Mouse (Mus musculus) liver, embryonic 14.5 days (tissue): ENCODE data around the gene Tmem54.

Experiments
- CTCF ChIP-seq: IDR thresholded peaks from 2 replicates; pipeline ENCODE4 v1.5.1; 2016; ENCODE audit warnings: antibody characterized with exemption, low read depth, control low read depth
- EP300 ChIP-seq: IDR thresholded peaks from 2 replicates; pipeline ENCODE4 v1.6.1; 2016; ENCODE audit warnings: antibody characterized with exemption, low read depth

GRCm38 (mm10) chr4:129139642-129140041 is 34.3 kb downstream of the Tmem54 start:
- TF ChIP-seq CTCF (no peak), EP300 (peak; percentile 76)
